Mouse (Mus musculus): ENCODE measurements around the gene Atoh7. TPM values are rescaled to one million over a fixed set of nuclear protein-coding genes. Genes with fewer than 3 reads are reported as not detected.
"Not testable (repeated sequence)": the region's sequence is repeated elsewhere in the genome, so short reads cannot be mapped to it uniquely, and the experiment has no call there.

The Atoh7 gene
- not detected in 2 replicates for polyA plus RNA-seq (2014; fragmentation: Nextera tagmentation; extraction: Ambion mirVana)

DNA sequence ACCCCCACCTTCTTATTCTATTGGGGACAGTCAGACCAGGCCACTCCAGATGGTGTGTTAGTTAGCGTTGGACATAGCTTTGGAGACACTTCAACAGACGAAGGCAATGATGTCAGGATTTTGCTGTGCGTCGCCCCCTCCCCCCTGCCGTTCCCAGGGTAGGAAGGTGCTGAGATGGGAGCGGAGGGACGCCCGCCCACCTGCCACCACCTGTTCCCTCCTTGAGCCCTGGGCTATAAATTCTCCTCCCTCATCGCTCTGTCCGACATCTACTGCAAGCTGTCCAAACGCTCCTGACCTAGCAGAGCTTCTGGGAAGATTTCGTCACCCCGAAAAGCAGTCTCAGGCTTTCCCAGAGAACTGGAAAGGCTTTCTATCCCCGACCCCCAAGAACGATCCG lies at the start of gene Atoh7:
Gene Atoh7 (plus strand): TSS at position 131 of the 400 bp plus-strand sequence.
- peaks cover 5 to 6% of the 10 kb centered on the region in 2 experiments; a peak in 3 of 4 replicates for H3K4me1 ChIP-seq (ENCODE audit: control insufficient read depth in 2 of 2, insufficient read depth in 2 of 2, low read length in 2 of 2)

GRCm38 (mm10) chr10:63051267-63051666 lies 48.2 kb upstream of the Atoh7 start:
- H3K9me3 ChIP-seq (ENCODE audit: control insufficient read depth, low read length): no peaks in the 10 kb centered on the region
- no peak overlapping the region for H3K27ac ChIP-seq (replicated peaks in 1 of 2; ENCODE audit: control insufficient read depth in 1 of 2, insufficient read depth in 1 of 2, low read depth in 2 of 2, low read length in 2 of 2)
- no peaks in the 10 kb centered on the region for H3K36me3 ChIP-seq (ENCODE audit: control insufficient read depth, insufficient read depth, low read length)
- H3K27me3 ChIP-seq (ENCODE audit: control insufficient read depth, insufficient read depth, low read length): no peaks in the 10 kb centered on the region
- H3K4me3 ChIP-seq (ENCODE audit: control insufficient read depth in 1 of 2, insufficient read depth in 1 of 2, low read depth in 1 of 2, low read length in 2 of 2): no peak overlapping the region
- no peak overlapping the region for H3K9ac ChIP-seq (ENCODE audit: low read length)
- peaks cover 3 to 4% of the 10 kb centered on the region in 2 experiments; a peak in 2 of 4 replicates for H3K4me1 ChIP-seq (ENCODE audit: control insufficient read depth in 2 of 2, insufficient read depth in 2 of 2, low read length in 2 of 2)
- no peak overlapping the region for H3K4me2 ChIP-seq (ENCODE audit: low read length)
- ATAC-seq (ENCODE audit: insufficient number of reproducible peaks, insufficient read depth, low FRiP score, low read depth): no peak
- WGBS: 70% methylated on average over 7 of the region's 7 CpGs

More for the DNA sequence above, at the start of gene Atoh7:
- WGBS: 4% methylated on average over 16 of the region's 16 CpGs
- ATAC-seq (ENCODE audit: insufficient number of reproducible peaks, insufficient read depth, low FRiP score, low read depth): no peak
- Histone ChIP-seq H3K9me3 (ENCODE audit: control insufficient read depth, low read length) (no peaks in the 10 kb centered on the region), H3K36me3 (ENCODE audit: control insufficient read depth, insufficient read depth, low read length) (no peaks in the 10 kb centered on the region), H3K27me3 (ENCODE audit: control insufficient read depth, insufficient read depth, low read length) (peaks cover 46% of the 10 kb centered on the region), H3K9ac (ENCODE audit: low read length) (peak within 1 kb of the TSS; percentile 72), H3K27ac (replicated peaks in 1 of 2; ENCODE audit: control insufficient read depth in 1 of 2, insufficient read depth in 1 of 2, low read depth in 2 of 2, low read length in 2 of 2) (no peak within 1 kb of the TSS), H3K4me2 (ENCODE audit: low read length) (peak within 1 kb of the TSS; percentile 98), H3K4me3 (ENCODE audit: control insufficient read depth in 1 of 2, insufficient read depth in 1 of 2, low read depth in 1 of 2, low read length in 2 of 2) (peak within 1 kb of the TSS; percentile 48 to 58)

- no peaks in the 10 kb centered on the region for H3K27me3 ChIP-seq (ENCODE audit: control insufficient read depth, insufficient read depth, low read length)
- WGBS: 77% methylated on average over 6 of the region's 6 CpGs
- no peak overlapping the region for H3K4me2 ChIP-seq (ENCODE audit: low read length)
- no peaks in the 10 kb centered on the region for H3K36me3 ChIP-seq (ENCODE audit: control insufficient read depth, insufficient read depth, low read length)
- H3K4me3 ChIP-seq (ENCODE audit: control insufficient read depth in 1 of 2, insufficient read depth in 1 of 2, low read depth in 1 of 2, low read length in 2 of 2): no peak overlapping the region
- H3K9ac ChIP-seq (ENCODE audit: low read length): no peak overlapping the region
- peaks cover 3 to 4% of the 10 kb centered on the region in 2 experiments; a peak in 2 of 4 replicates for H3K4me1 ChIP-seq (ENCODE audit: control insufficient read depth in 2 of 2, insufficient read depth in 2 of 2, low read length in 2 of 2)
- no peak for ATAC-seq (ENCODE audit: insufficient number of reproducible peaks, insufficient read depth, low FRiP score, low read depth)
- no peaks in the 10 kb centered on the region for H3K9me3 ChIP-seq (ENCODE audit: control insufficient read depth, low read length)
- H3K27ac ChIP-seq (replicated peaks in 1 of 2; ENCODE audit: control insufficient read depth in 1 of 2, insufficient read depth in 1 of 2, low read depth in 2 of 2, low read length in 2 of 2): no peak overlapping the region
These were observed 47.4 kb upstream of the Atoh7 start for GRCm38 (mm10) chr10:63052011-63052410.

DNA sequence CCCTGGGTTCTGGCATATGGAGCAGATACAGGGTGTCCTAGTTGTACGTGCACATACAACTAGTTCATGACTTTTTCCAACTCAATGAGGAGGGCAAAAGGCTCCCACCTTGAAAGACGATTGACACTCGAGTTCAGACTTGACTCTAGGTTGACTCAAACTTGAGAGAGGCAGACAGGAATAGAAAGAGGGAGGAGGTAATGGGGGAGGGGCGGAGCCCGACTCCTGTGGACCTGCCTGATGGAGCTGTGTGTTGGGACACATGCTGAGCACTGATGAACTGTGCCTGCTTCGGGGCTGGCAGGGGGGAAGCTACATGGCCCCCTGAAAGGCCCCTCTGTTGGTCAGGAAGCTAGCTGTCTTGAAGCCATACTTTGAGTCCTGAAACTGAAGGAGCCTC lies 46.4 kb upstream of the Atoh7 start:
- H3K9ac ChIP-seq (ENCODE audit: low read length): no peak overlapping the region
- H3K36me3 ChIP-seq (ENCODE audit: control insufficient read depth, insufficient read depth, low read length): no peaks in the 10 kb centered on the region
- 47% methylated on average over 6 of the region's 6 CpGs for WGBS
- ATAC-seq (ENCODE audit: insufficient number of reproducible peaks, insufficient read depth, low FRiP score, low read depth): no peak
- peaks cover 3 to 4% of the 10 kb centered on the region in 2 experiments; a peak in 2 of 4 replicates for H3K4me1 ChIP-seq (ENCODE audit: control insufficient read depth in 2 of 2, insufficient read depth in 2 of 2, low read length in 2 of 2)
- H3K9me3 ChIP-seq (ENCODE audit: control insufficient read depth, low read length): no peaks in the 10 kb centered on the region
- no peak overlapping the region for H3K4me3 ChIP-seq (ENCODE audit: control insufficient read depth in 1 of 2, insufficient read depth in 1 of 2, low read depth in 1 of 2, low read length in 2 of 2)
- no peaks in the 10 kb centered on the region for H3K27me3 ChIP-seq (ENCODE audit: control insufficient read depth, insufficient read depth, low read length)
- H3K4me2 ChIP-seq (ENCODE audit: low read length): no peak overlapping the region
- no peak overlapping the region for H3K27ac ChIP-seq (replicated peaks in 1 of 2; ENCODE audit: control insufficient read depth in 1 of 2, insufficient read depth in 1 of 2, low read depth in 2 of 2, low read length in 2 of 2)

DNA sequence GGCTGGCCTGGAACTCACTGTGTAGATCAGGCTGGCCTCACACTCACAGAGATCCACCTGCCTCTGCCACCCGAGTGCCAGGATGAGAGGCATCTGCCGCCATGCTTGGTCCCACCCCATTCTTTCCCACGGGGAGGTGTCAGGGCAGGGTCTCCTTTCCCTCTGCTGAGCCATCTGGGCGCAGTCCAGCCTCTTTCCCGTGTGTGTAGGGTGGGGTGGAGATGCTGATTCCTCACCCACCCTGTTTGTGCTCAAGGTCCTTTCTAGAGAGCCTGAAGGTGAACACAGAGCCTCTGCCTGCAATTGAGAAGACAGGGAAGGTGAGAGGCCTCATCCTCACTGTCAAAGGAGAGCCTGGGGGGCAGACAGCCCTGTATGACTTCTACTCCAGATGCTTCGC lies 45.4 kb upstream of the Atoh7 start:
- H3K27ac ChIP-seq (replicated peaks in 1 of 2; ENCODE audit: control insufficient read depth in 1 of 2, insufficient read depth in 1 of 2, low read depth in 2 of 2, low read length in 2 of 2); H3K9ac ChIP-seq (ENCODE audit: low read length); H3K36me3 ChIP-seq (ENCODE audit: control insufficient read depth, insufficient read depth, low read length); H3K27me3 ChIP-seq (ENCODE audit: control insufficient read depth, insufficient read depth, low read length); H3K4me2 ChIP-seq (ENCODE audit: low read length); H3K9me3 ChIP-seq (ENCODE audit: control insufficient read depth, low read length); ATAC-seq (ENCODE audit: insufficient number of reproducible peaks, insufficient read depth, low FRiP score, low read depth); H3K4me1 ChIP-seq (ENCODE audit: control insufficient read depth in 2 of 2, insufficient read depth in 2 of 2, low read length in 2 of 2); H3K4me3 ChIP-seq (ENCODE audit: control insufficient read depth in 1 of 2, insufficient read depth in 1 of 2, low read depth in 1 of 2, low read length in 2 of 2): not testable (repeated sequence)
- 71% methylated on average over 6 of the region's 6 CpGs for WGBS

DNA sequence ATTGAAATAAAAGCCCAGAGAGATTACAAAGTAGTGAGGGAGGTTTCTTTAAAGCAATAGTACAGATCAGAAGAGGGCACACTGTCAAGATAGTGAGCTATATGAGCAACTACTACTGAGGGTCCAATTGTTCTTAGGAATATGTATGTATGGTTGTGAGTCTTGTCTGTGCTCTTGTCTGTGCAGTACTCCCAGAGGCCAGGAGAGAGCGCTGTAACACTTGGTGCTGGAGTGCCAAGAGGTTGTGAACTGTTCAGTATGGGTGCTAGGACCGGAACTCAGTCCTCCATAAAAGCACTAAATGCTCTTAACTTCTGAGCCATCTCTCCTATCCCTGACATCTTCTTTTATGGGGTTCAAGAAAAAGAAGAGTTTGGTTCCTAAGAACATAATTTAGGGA lies 44.9 kb upstream of the Atoh7 start:
- 70% methylated on average over 2 of the region's 2 CpGs for WGBS
- no peak for ATAC-seq (ENCODE audit: insufficient number of reproducible peaks, insufficient read depth, low FRiP score, low read depth)

DNA sequence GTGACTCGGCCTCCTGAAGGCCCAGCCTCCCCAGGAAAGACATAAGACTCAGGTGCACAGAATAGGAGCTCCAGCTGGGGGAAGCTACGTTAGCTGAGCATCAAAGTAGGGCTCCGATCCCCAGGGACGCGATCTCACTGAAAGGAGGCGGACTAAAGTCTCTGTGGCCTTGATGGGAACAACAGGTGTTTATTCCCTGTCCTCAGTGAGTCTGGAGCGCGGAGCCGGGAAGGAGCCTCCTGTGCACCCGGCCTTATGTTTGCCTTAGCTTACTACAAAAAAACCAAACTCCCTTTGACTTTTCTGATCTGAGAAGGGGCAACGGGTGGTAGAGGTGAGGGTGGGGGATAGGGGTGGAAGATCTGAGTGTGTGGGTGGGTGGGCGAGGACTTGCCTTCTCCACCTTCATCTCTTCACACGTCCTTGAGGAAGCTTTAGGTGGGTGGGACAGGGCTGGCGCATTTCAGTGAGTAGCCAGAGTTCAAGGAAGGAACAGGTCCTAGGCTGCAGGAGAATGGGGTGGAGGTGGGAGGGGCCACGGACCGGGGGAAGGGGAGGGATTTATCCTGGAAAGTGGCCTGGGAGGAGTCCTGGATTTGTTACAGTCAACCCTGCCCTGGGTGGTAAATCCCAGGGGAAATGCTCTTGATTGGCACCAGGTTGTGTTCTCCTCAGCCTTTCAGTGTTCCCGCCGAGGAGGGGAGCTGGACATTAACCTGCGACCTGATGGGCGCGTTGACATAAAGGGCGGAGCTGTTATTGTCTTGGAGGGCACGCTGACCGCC lies 42.3 kb upstream of the Atoh7 start:
- Histone ChIP-seq H3K4me2 (ENCODE audit: low read length) (peak overlapping the region; percentile 33), H3K27ac (replicated peaks in 1 of 2; ENCODE audit: control insufficient read depth in 1 of 2, insufficient read depth in 1 of 2, low read depth in 2 of 2, low read length in 2 of 2) (no peak overlapping the region), H3K4me3 (ENCODE audit: control insufficient read depth in 1 of 2, insufficient read depth in 1 of 2, low read depth in 1 of 2, low read length in 2 of 2) (no peak overlapping the region), H3K4me1 (ENCODE audit: control insufficient read depth in 2 of 2, insufficient read depth in 2 of 2, low read length in 2 of 2) (peaks cover 3 to 4% of the 10 kb centered on the region in 2 experiments; a peak in 2 of 4 replicates), H3K36me3 (ENCODE audit: control insufficient read depth, insufficient read depth, low read length) (no peaks in the 10 kb centered on the region), H3K9me3 (ENCODE audit: control insufficient read depth, low read length) (no peaks in the 10 kb centered on the region), H3K27me3 (ENCODE audit: control insufficient read depth, insufficient read depth, low read length) (no peaks in the 10 kb centered on the region), H3K9ac (ENCODE audit: low read length) (no peak overlapping the region)
- ATAC-seq (ENCODE audit: insufficient number of reproducible peaks, insufficient read depth, low FRiP score, low read depth): no peak
- 36% methylated on average over 24 of the region's 24 CpGs for WGBS

More for the DNA sequence above, 44.9 kb upstream of the Atoh7 start:
- H3K27me3 ChIP-seq (ENCODE audit: control insufficient read depth, insufficient read depth, low read length): no peaks in the 10 kb centered on the region
- H3K4me3 ChIP-seq (ENCODE audit: control insufficient read depth in 1 of 2, insufficient read depth in 1 of 2, low read depth in 1 of 2, low read length in 2 of 2): no peak overlapping the region
- H3K9me3 ChIP-seq (ENCODE audit: control insufficient read depth, low read length): no peaks in the 10 kb centered on the region
- no peak overlapping the region for H3K27ac ChIP-seq (replicated peaks in 1 of 2; ENCODE audit: control insufficient read depth in 1 of 2, insufficient read depth in 1 of 2, low read depth in 2 of 2, low read length in 2 of 2)
- H3K4me1 ChIP-seq (ENCODE audit: control insufficient read depth in 2 of 2, insufficient read depth in 2 of 2, low read length in 2 of 2): peaks cover 3 to 4% of the 10 kb centered on the region in 2 experiments; a peak in 2 of 4 replicates
- H3K9ac ChIP-seq (ENCODE audit: low read length): no peak overlapping the region
- H3K36me3 ChIP-seq (ENCODE audit: control insufficient read depth, insufficient read depth, low read length): no peaks in the 10 kb centered on the region
- H3K4me2 ChIP-seq (ENCODE audit: low read length): no peak overlapping the region

Measured in heart, embryonic 14.5 days (tissue).